Mouse (Mus musculus): ENCODE measurements around the gene Nrarp. TPM values are rescaled to one million over a fixed set of nuclear protein-coding genes. Genes with fewer than 3 reads are reported as not detected.

Nrarp gene
- polyA plus RNA-seq, 1 experiment, result 24.9 TPM

GRCm38 (mm10) chr2:25194486-25195171, 14.1 kb downstream of the Nrarp start:
- WGBS, result 54% methylated on average over 17 of the region's 17 CpGs
- no peak for DNase-seq (ENCODE audit: low read depth, low spot score)

GRCm38 (mm10) chr2:25195211-25196156, 14.9 kb downstream of the Nrarp start:
- DNase-seq (ENCODE audit: low read depth, low spot score), result no peak
- WGBS, result 11% methylated on average over 55 of the region's 55 CpGs

- WGBS, result 6% methylated on average over 8 of the region's 8 CpGs
- no peak for DNase-seq (ENCODE audit: low read depth, low spot score)
These were observed 15.8 kb downstream of the Nrarp start, which contains the start of gene Tor4a for GRCm38 (mm10) chr2:25196172-25196954. Gene Tor4a (minus strand): TSS chr2:25196886.

GRCm38 (mm10) chr2:25197191-25197590, 16.6 kb downstream of the Nrarp start:
- WGBS, result 16% methylated on average over 2 of the region's 2 CpGs
- DNase-seq (ENCODE audit: low read depth, low spot score), result no peak

- DNase-seq (ENCODE audit: low read depth, low spot score), result no peak
These were observed 17.4 kb downstream of the Nrarp start for GRCm38 (mm10) chr2:25197946-25198345.

- 92% methylated on average over 2 of the region's 2 CpGs for WGBS
- DNase-seq (ENCODE audit: low read depth, low spot score), result no peak
These were observed 20.1 kb downstream of the Nrarp start for GRCm38 (mm10) chr2:25200631-25201030.

- 59% methylated on average over 4 of the region's 4 CpGs for WGBS
- no peak for DNase-seq (ENCODE audit: low read depth, low spot score)
These were observed 23.2 kb downstream of the Nrarp start for GRCm38 (mm10) chr2:25203631-25204214.

- DNase-seq (ENCODE audit: low read depth, low spot score), result no peak
- 57% methylated on average over 1 of the region's 1 CpGs for WGBS
These were observed 27.0 kb downstream of the Nrarp start for GRCm38 (mm10) chr2:25207593-25207992.

- under 1% methylated on average over 24 of the region's 24 CpGs for WGBS
- no peak for DNase-seq (ENCODE audit: low read depth, low spot score)
These were observed 30.1 kb downstream of the Nrarp start for GRCm38 (mm10) chr2:25210686-25211085.

- DNase-seq (ENCODE audit: low read depth, low spot score), result no peak
- WGBS, result under 1% methylated on average over 44 of the region's 44 CpGs
These were observed 30.6 kb downstream of the Nrarp start, which contains the start of gene Nelfb for GRCm38 (mm10) chr2:25211121-25211670. Gene Nelfb (minus strand): TSS chr2:25211489.

- no peak for DNase-seq (ENCODE audit: low read depth, low spot score)
- WGBS, result 76% methylated on average over 23 of the region's 23 CpGs
These were observed 32.8 kb downstream of the Nrarp start for GRCm38 (mm10) chr2:25213266-25213865.

- 37% methylated on average over 3 of the region's 3 CpGs for WGBS
These were observed 33.9 kb downstream of the Nrarp start, which contains the start of gene Stpg3 for GRCm38 (mm10) chr2:25214444-25214843. Gene Stpg3 (minus strand): TSS chr2:25214637.

GRCm38 (mm10) chr2:25217666-25218065, 37.1 kb downstream of the Nrarp start:
- no peak for DNase-seq (ENCODE audit: low read depth, low spot score)
- WGBS, result 67% methylated on average over 2 of the region's 2 CpGs

More at GRCm38 (mm10) chr2:25214444-25214843, 33.9 kb downstream of the Nrarp start, which contains the start of gene Stpg3:
- DNase-seq (ENCODE audit: low read depth, low spot score), result no peak

GRCm38 (mm10) chr2:25218445-25218844, 37.9 kb downstream of the Nrarp start, which contains the start of gene Fam166a:
Gene Fam166a (plus strand): TSS chr2:25218745.
- DNase-seq (ENCODE audit: low read depth, low spot score), result no peak

- 65% methylated on average over 5 of the region's 5 CpGs for WGBS
- no peak for DNase-seq (ENCODE audit: low read depth, low spot score)
These were observed 40.8 kb downstream of the Nrarp start for GRCm38 (mm10) chr2:25221331-25221772.

- no peak for DNase-seq (ENCODE audit: low read depth, low spot score)
- under 1% methylated on average over 53 of the region's 53 CpGs for WGBS
These were observed 43.3 kb downstream of the Nrarp start for GRCm38 (mm10) chr2:25223681-25224491.

GRCm38 (mm10) chr2:25224492-25224765, 43.9 kb downstream of the Nrarp start, which contains the start of gene Tubb4b:
Gene Tubb4b (minus strand): TSS chr2:25224702.
- WGBS, result under 1% methylated on average over 17 of the region's 17 CpGs

More at GRCm38 (mm10) chr2:25224492-25224765, 43.9 kb downstream of the Nrarp start, which contains the start of gene Tubb4b:
- no peak for DNase-seq (ENCODE audit: low read depth, low spot score)
